Mouse (Mus musculus): ENCODE measurements at regions not wholly inside any gene's neighbourhood (a gene's known extent, or its start where the extent isn't known, plus 50 kb on each side); places are given as distances from the start of the nearest gene placed in this dataset.

- TF ChIP-seq ZNF384 (IDR thresholded peaks at IDR 0.05; ENCODE audit: low read depth, low read length): no peak
- no peak for TF ChIP-seq MAFK (IDR thresholded peaks at IDR 0.05; ENCODE audit: insufficient read depth, low read depth, low read length)
- TF ChIP-seq CHD2 (IDR thresholded peaks at IDR 0.05; ENCODE audit: low read depth, low read length): no peak
- TF ChIP-seq HCFC1 (IDR thresholded peaks at IDR 0.05; ENCODE audit: borderline replicate concordance, insufficient read depth, low read length): no peak
- no peak for TF ChIP-seq ZC3H11A (IDR thresholded peaks at IDR 0.05; ENCODE audit: borderline replicate concordance, low read depth, low read length)
Observed at GRCm38 (mm10) chr15:88362966-88363365, 237.1 kb upstream of the Zdhhc25 start.

Measured in ES-E14 (cell line).